Mouse (Mus musculus): ENCODE data around the gene Vta1. TPM values are rescaled to one million over a fixed set of nuclear protein-coding genes. Genes with fewer than 3 reads are reported as not detected.

The Vta1 gene
- total RNA-seq, 4 experiments from 2014 or later: 20.8 to 36.7 (median 29.6) TPM

Other genes with a start within 250 kb of the Vta1 start
- gene Adgrg6, start 159.9 kb downstream of the Vta1 start, total RNA-seq (2022): 1 to 10 TPM; 1.9 to 3.8 (median 2.0) TPM
- gene Nmbr, start within 50 bp of the Vta1 start, total RNA-seq (2022): under 1 TPM in 1 of 4 experiments, not detected in 3; 0.53 TPM
- not detected for gene Gje1, start 12.7 kb upstream of the Vta1 start, total RNA-seq (2022)

Data from heart, adult 8-10 months (tissue).